Mouse (Mus musculus): Measurements from ENCODE around the gene Adad2.

Adad2 gene

GRCm38 (mm10) chr8:119612471-119612870, at the start of gene Adad2:
Gene Adad2 (plus strand): TSS chr8:119612747.
- no peak for DNase-seq

- peak; percentile 66 for DNase-seq
These were observed 48.7 kb upstream of the Adad2 start for GRCm38 (mm10) chr8:119563849-119564251.

GRCm38 (mm10) chr8:119566367-119566766, 46.2 kb upstream of the Adad2 start:
- no peak for DNase-seq

- DNase-seq: no peak
These were observed 44.3 kb upstream of the Adad2 start for GRCm38 (mm10) chr8:119568251-119568650.

- peak; percentile 48 for DNase-seq
These were observed 43.6 kb upstream of the Adad2 start for GRCm38 (mm10) chr8:119568951-119569350.

GRCm38 (mm10) chr8:119569881-119570280, 42.7 kb upstream of the Adad2 start:
- peak; percentile 88 for DNase-seq

- no peak for DNase-seq
These were observed 41.4 kb upstream of the Adad2 start for GRCm38 (mm10) chr8:119571135-119571534.

GRCm38 (mm10) chr8:119572411-119572810, 40.1 kb upstream of the Adad2 start:
- DNase-seq: peak; percentile 48

GRCm38 (mm10) chr8:119574437-119575365, 37.8 kb upstream of the Adad2 start, which contains the start of the genes Hsdl1 and Dnaaf1:
Gene Hsdl1 (minus strand): TSS chr8:119575183.
Gene Dnaaf1 (plus strand): TSS chr8:119575235.
- DNase-seq: peak; percentile 97

- no peak for DNase-seq
These were observed 37.2 kb upstream of the Adad2 start for GRCm38 (mm10) chr8:119575366-119575726.

GRCm38 (mm10) chr8:119579096-119579495, 33.5 kb upstream of the Adad2 start:
- no peak for DNase-seq

- no peak for DNase-seq
These were observed 31.9 kb upstream of the Adad2 start for GRCm38 (mm10) chr8:119580441-119581161.

GRCm38 (mm10) chr8:119585901-119586300, 26.6 kb upstream of the Adad2 start:
- DNase-seq: peak; percentile 35

GRCm38 (mm10) chr8:119588321-119588720, 24.2 kb upstream of the Adad2 start:
- DNase-seq: no peak

- DNase-seq: no peak
These were observed 23.7 kb upstream of the Adad2 start for GRCm38 (mm10) chr8:119588844-119589243.

GRCm38 (mm10) chr8:119590348-119590747, 22.2 kb upstream of the Adad2 start:
- DNase-seq: no peak

- no peak for DNase-seq
These were observed 21.1 kb upstream of the Adad2 start for GRCm38 (mm10) chr8:119591456-119591855.

- no peak for DNase-seq
These were observed 8.8 kb upstream of the Adad2 start for GRCm38 (mm10) chr8:119603771-119604170.

- DNase-seq: no peak
These were observed 8.1 kb upstream of the Adad2 start for GRCm38 (mm10) chr8:119604398-119604803.

GRCm38 (mm10) chr8:119604996-119605395, 7.6 kb upstream of the Adad2 start, which contains the start of gene Taf1c:
Gene Taf1c (minus strand): TSS chr8:119605222.
- DNase-seq: peak; percentile 95

- peak; percentile 27 for DNase-seq
These were observed 6.3 kb upstream of the Adad2 start for GRCm38 (mm10) chr8:119606224-119606623.

GRCm38 (mm10) chr8:119615096-119615495, 2.5 kb downstream of the Adad2 start:
- no peak for DNase-seq

GRCm38 (mm10) chr8:119616358-119616757, 3.8 kb downstream of the Adad2 start:
- DNase-seq: no peak

- DNase-seq: no peak
These were observed 4.3 kb downstream of the Adad2 start for GRCm38 (mm10) chr8:119616811-119617210.
